Mouse (Mus musculus): Measurements from ENCODE around the gene Icam1. TPM values are rescaled to one million over a fixed set of nuclear protein-coding genes. Genes with fewer than 3 reads are reported as not detected.
A peak's percentile ranks its signal among the peaks of the same experiment; 100 is the strongest.

The Icam1 gene
- polyA plus RNA-seq, 1 experiment, result 3.1 TPM

GRCm38 (mm10) chr9:21026849-21027248, 11.1 kb downstream of the Icam1 start:
- Histone ChIP-seq H3K27ac (replicated peaks; ENCODE audit: low read depth, low read length) (no peak overlapping the region), H3K4me1 (ENCODE audit: control insufficient read depth, insufficient read depth, insufficient read length, low read length) (peaks cover 9% of the 10 kb centered on the region), H3K4me3 (ENCODE audit: insufficient read depth, low read depth, low read length) (no peak overlapping the region)

GRCm38 (mm10) chr9:21027774-21028290, 12.0 kb downstream of the Icam1 start:
- H3K4me3 ChIP-seq (ENCODE audit: insufficient read depth, low read depth, low read length), result no peak overlapping the region
- H3K4me1 ChIP-seq (ENCODE audit: control insufficient read depth, insufficient read depth, insufficient read length, low read length), result peaks cover 9% of the 10 kb centered on the region

GRCm38 (mm10) chr9:21028560-21029110, 12.8 kb downstream of the Icam1 start:
- peaks cover 9% of the 10 kb centered on the region for H3K4me1 ChIP-seq (ENCODE audit: control insufficient read depth, insufficient read depth, insufficient read length, low read length)
- no peak overlapping the region for H3K27ac ChIP-seq (replicated peaks; ENCODE audit: low read depth, low read length)
- no peak overlapping the region for H3K4me3 ChIP-seq (ENCODE audit: insufficient read depth, low read depth, low read length)

More at GRCm38 (mm10) chr9:21027774-21028290, 12.0 kb downstream of the Icam1 start:
- no peak overlapping the region for H3K27ac ChIP-seq (replicated peaks; ENCODE audit: low read depth, low read length)

- H3K27ac ChIP-seq (replicated peaks; ENCODE audit: low read depth, low read length), result no peak within 1 kb of the TSS
- peaks cover 9% of the 10 kb centered on the region for H3K4me1 ChIP-seq (ENCODE audit: control insufficient read depth, insufficient read depth, insufficient read length, low read length)
- peak within 1 kb of the TSS; percentile 45 for H3K4me3 ChIP-seq (ENCODE audit: insufficient read depth, low read depth, low read length)
Observed at GRCm38 (mm10) chr9:21029291-21030054, 13.7 kb downstream of the Icam1 start, which contains the start of gene Icam4. Gene Icam4, plus strand, starts transcription at chr9:21029373.

- no peak overlapping the region for H3K27ac ChIP-seq (replicated peaks; ENCODE audit: low read depth, low read length)
- peaks cover 9% of the 10 kb centered on the region for H3K4me1 ChIP-seq (ENCODE audit: control insufficient read depth, insufficient read depth, insufficient read length, low read length)
- H3K4me3 ChIP-seq (ENCODE audit: insufficient read depth, low read depth, low read length), result peak overlapping the region; percentile 43
Observed at GRCm38 (mm10) chr9:21030055-21030600, 14.3 kb downstream of the Icam1 start.

GRCm38 (mm10) chr9:21030781-21031250, 15.0 kb downstream of the Icam1 start:
- H3K27ac ChIP-seq (replicated peaks; ENCODE audit: low read depth, low read length), result 0 out of 2 replicates have a peak overlapping the region, but pooled peaks have one; percentile 16
- H3K4me3 ChIP-seq (ENCODE audit: insufficient read depth, low read depth, low read length), result peak overlapping the region; percentile 55
- peaks cover 9% of the 10 kb centered on the region for H3K4me1 ChIP-seq (ENCODE audit: control insufficient read depth, insufficient read depth, insufficient read length, low read length)

- H3K4me3 ChIP-seq (ENCODE audit: insufficient read depth, low read depth, low read length), result peak overlapping the region; percentile 55
- peaks cover 9% of the 10 kb centered on the region for H3K4me1 ChIP-seq (ENCODE audit: control insufficient read depth, insufficient read depth, insufficient read length, low read length)
- 0 out of 2 replicates have a peak overlapping the region, but pooled peaks have one; percentile 16 for H3K27ac ChIP-seq (replicated peaks; ENCODE audit: low read depth, low read length)
Observed at GRCm38 (mm10) chr9:21031251-21031895, 15.6 kb downstream of the Icam1 start.

GRCm38 (mm10) chr9:21031896-21032351, 16.1 kb downstream of the Icam1 start, which contains the start of gene Icam5:
Gene Icam5, plus strand, starts transcription at chr9:21032073.
- Histone ChIP-seq H3K4me3 (ENCODE audit: insufficient read depth, low read depth, low read length) (peak within 1 kb of the TSS; percentile 55), H3K4me1 (ENCODE audit: control insufficient read depth, insufficient read depth, insufficient read length, low read length) (peaks cover 9% of the 10 kb centered on the region), H3K27ac (replicated peaks; ENCODE audit: low read depth, low read length) (0 out of 2 replicates have a peak within 1 kb of the TSS, but pooled peaks have one; percentile 16)

GRCm38 (mm10) chr9:21032491-21032890, 16.7 kb downstream of the Icam1 start:
- peak overlapping the region; percentile 55 for H3K4me3 ChIP-seq (ENCODE audit: insufficient read depth, low read depth, low read length)
- no peak overlapping the region for H3K27ac ChIP-seq (replicated peaks; ENCODE audit: low read depth, low read length)
- peaks cover 9% of the 10 kb centered on the region for H3K4me1 ChIP-seq (ENCODE audit: control insufficient read depth, insufficient read depth, insufficient read length, low read length)

- Histone ChIP-seq H3K4me1 (ENCODE audit: control insufficient read depth, insufficient read depth, insufficient read length, low read length) (peaks cover 9% of the 10 kb centered on the region), H3K4me3 (ENCODE audit: insufficient read depth, low read depth, low read length) (peak overlapping the region; percentile 55), H3K27ac (replicated peaks; ENCODE audit: low read depth, low read length) (no peak overlapping the region)
Observed at GRCm38 (mm10) chr9:21033136-21033535, 17.4 kb downstream of the Icam1 start.

GRCm38 (mm10) chr9:21034481-21035085, 18.8 kb downstream of the Icam1 start:
- peaks cover 6% of the 10 kb centered on the region for H3K4me1 ChIP-seq (ENCODE audit: control insufficient read depth, insufficient read depth, insufficient read length, low read length)
- H3K27ac ChIP-seq (replicated peaks; ENCODE audit: low read depth, low read length), result no peak overlapping the region
- H3K4me3 ChIP-seq (ENCODE audit: insufficient read depth, low read depth, low read length), result no peak overlapping the region

- H3K27ac ChIP-seq (replicated peaks; ENCODE audit: low read depth, low read length), result no peak overlapping the region
- H3K4me1 ChIP-seq (ENCODE audit: control insufficient read depth, insufficient read depth, insufficient read length, low read length), result no peaks in the 10 kb centered on the region
- no peak overlapping the region for H3K4me3 ChIP-seq (ENCODE audit: insufficient read depth, low read depth, low read length)
Observed at GRCm38 (mm10) chr9:21035586-21035985, 19.8 kb downstream of the Icam1 start.

GRCm38 (mm10) chr9:21036161-21036560, 20.4 kb downstream of the Icam1 start:
- Histone ChIP-seq H3K4me3 (ENCODE audit: insufficient read depth, low read depth, low read length) (no peak overlapping the region), H3K27ac (replicated peaks; ENCODE audit: low read depth, low read length) (no peak overlapping the region), H3K4me1 (ENCODE audit: control insufficient read depth, insufficient read depth, insufficient read length, low read length) (no peaks in the 10 kb centered on the region)

- no peak overlapping the region for H3K27ac ChIP-seq (replicated peaks; ENCODE audit: low read depth, low read length)
- H3K4me1 ChIP-seq (ENCODE audit: control insufficient read depth, insufficient read depth, insufficient read length, low read length), result no peaks in the 10 kb centered on the region
- no peak overlapping the region for H3K4me3 ChIP-seq (ENCODE audit: insufficient read depth, low read depth, low read length)
Observed at GRCm38 (mm10) chr9:21036666-21037065, 20.9 kb downstream of the Icam1 start.
